Mouse (Mus musculus): ENCODE measurements at regions not wholly inside any gene's neighbourhood (a gene's known extent, or its start where the extent isn't known, plus 50 kb on each side); places are given as distances from the start of the nearest gene placed in this dataset.

DNA sequence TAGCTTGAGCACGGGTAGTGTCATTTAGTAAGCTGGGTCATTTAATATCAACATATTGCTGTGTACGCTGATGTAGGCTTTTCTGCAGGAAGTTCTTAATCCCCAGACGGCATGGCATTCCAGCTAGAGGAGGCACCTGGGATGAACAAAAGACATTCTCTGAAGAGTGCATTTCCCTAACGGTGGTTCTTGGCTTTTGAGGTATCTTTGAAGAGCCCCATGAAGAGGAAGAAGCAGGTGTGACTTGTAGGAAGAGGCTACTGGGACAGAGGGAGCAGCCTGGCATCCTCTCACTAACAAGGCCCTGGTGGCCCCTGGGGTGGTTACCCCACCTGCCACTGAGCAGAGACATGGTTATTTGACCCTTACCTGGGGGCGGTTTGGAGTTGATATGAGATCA is 457.7 kb downstream of the Rnf144b start:
- 74% methylated on average over 5 of the region's 5 CpGs for WGBS
- H3K4me2 ChIP-seq (ENCODE audit: low read depth, low read length), result no peak overlapping the region
- H3K27ac ChIP-seq (ENCODE audit: low read length), result no peak overlapping the region
- H3K27me3 ChIP-seq (ENCODE audit: control insufficient read depth, insufficient read depth, low read depth, low read length), result no peaks in the 10 kb centered on the region
- no peak for ATAC-seq (ENCODE audit: low read depth)
- no peak overlapping the region for H3K9ac ChIP-seq (ENCODE audit: low read length)
- no peaks in the 10 kb centered on the region for H3K36me3 ChIP-seq (ENCODE audit: control insufficient read depth, insufficient read depth, low read length)
- H3K4me1 ChIP-seq (replicated peaks; ENCODE audit: control insufficient read depth, insufficient read depth, low read length), result no peaks in the 10 kb centered on the region
- no peaks in the 10 kb centered on the region for H3K9me3 ChIP-seq (ENCODE audit: control insufficient read depth, low read length)
- H3K4me3 ChIP-seq (ENCODE audit: low read length), result no peak overlapping the region

GRCm38 (mm10) chr13:47585158-47585557 is 462.7 kb downstream of the Rnf144b start:
- H3K4me1 ChIP-seq (replicated peaks; ENCODE audit: control insufficient read depth, insufficient read depth, low read length), result no peaks in the 10 kb centered on the region

GRCm38 (mm10) chr13:47602646-47603045 is 480.2 kb downstream of the Rnf144b start:
- 48% methylated on average over 1 of the region's 1 CpGs for WGBS
- H3K4me2 ChIP-seq (ENCODE audit: low read depth, low read length), result no peak overlapping the region
- H3K27me3 ChIP-seq (ENCODE audit: control insufficient read depth, insufficient read depth, low read depth, low read length), result no peaks in the 10 kb centered on the region
- no peak overlapping the region for H3K4me3 ChIP-seq (ENCODE audit: low read length)
- ATAC-seq (ENCODE audit: low read depth), result no peak
- no peaks in the 10 kb centered on the region for H3K9me3 ChIP-seq (ENCODE audit: control insufficient read depth, low read length)
- H3K9ac ChIP-seq (ENCODE audit: low read length), result no peak overlapping the region
- no peaks in the 10 kb centered on the region for H3K36me3 ChIP-seq (ENCODE audit: control insufficient read depth, insufficient read depth, low read length)
- no peaks in the 10 kb centered on the region for H3K4me1 ChIP-seq (replicated peaks; ENCODE audit: control insufficient read depth, insufficient read depth, low read length)
- H3K27ac ChIP-seq (ENCODE audit: low read length), result no peak overlapping the region

More at GRCm38 (mm10) chr13:47585158-47585557, 462.7 kb downstream of the Rnf144b start:
- WGBS, result 60% methylated on average over 1 of the region's 1 CpGs
- Histone ChIP-seq H3K9me3 (ENCODE audit: control insufficient read depth, low read length) (no peaks in the 10 kb centered on the region), H3K27ac (ENCODE audit: low read length) (no peak overlapping the region), H3K9ac (ENCODE audit: low read length) (no peak overlapping the region), H3K27me3 (ENCODE audit: control insufficient read depth, insufficient read depth, low read depth, low read length) (no peaks in the 10 kb centered on the region), H3K36me3 (ENCODE audit: control insufficient read depth, insufficient read depth, low read length) (no peaks in the 10 kb centered on the region), H3K4me2 (ENCODE audit: low read depth, low read length) (no peak overlapping the region), H3K4me3 (ENCODE audit: low read length) (no peak overlapping the region)
- no peak for ATAC-seq (ENCODE audit: low read depth)

DNA sequence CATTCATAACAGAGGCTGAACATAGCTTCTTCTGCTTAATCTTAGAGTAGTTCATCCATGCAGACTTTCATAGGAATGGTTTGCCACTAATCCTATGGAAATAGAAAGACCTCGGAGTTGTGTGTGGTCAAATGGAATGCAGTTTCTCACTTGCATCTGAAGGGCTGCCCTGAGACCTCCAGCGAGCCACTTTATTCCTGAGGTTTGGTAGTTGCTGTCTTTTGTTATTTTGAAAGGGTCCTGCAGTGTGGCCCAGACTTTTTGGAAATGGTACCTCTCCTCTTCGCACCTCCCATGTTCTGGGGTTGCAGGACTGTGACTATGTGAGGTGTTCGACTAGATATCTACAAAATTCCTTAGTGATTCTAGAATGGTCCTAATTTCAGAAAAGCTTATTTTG is 489.0 kb downstream of the Rnf144b start:
- H3K9me3 ChIP-seq (ENCODE audit: control insufficient read depth, low read length), result no peaks in the 10 kb centered on the region
- H3K27me3 ChIP-seq (ENCODE audit: control insufficient read depth, insufficient read depth, low read depth, low read length), result no peaks in the 10 kb centered on the region
- no peak overlapping the region for H3K27ac ChIP-seq (ENCODE audit: low read length)
- H3K36me3 ChIP-seq (ENCODE audit: control insufficient read depth, insufficient read depth, low read length), result no peaks in the 10 kb centered on the region
- no peak for ATAC-seq (ENCODE audit: low read depth)
- no peak overlapping the region for H3K9ac ChIP-seq (ENCODE audit: low read length)
- H3K4me2 ChIP-seq (ENCODE audit: low read depth, low read length), result no peak overlapping the region
- no peaks in the 10 kb centered on the region for H3K4me1 ChIP-seq (replicated peaks; ENCODE audit: control insufficient read depth, insufficient read depth, low read length)
- no peak overlapping the region for H3K4me3 ChIP-seq (ENCODE audit: low read length)
- WGBS, result 85% methylated on average over 4 of the region's 4 CpGs

- no peaks in the 10 kb centered on the region for H3K27me3 ChIP-seq (ENCODE audit: control insufficient read depth, insufficient read depth, low read depth, low read length)
- H3K9me3 ChIP-seq (ENCODE audit: control insufficient read depth, low read length), result no peaks in the 10 kb centered on the region
- no peak for ATAC-seq (ENCODE audit: low read depth)
- no peak overlapping the region for H3K27ac ChIP-seq (ENCODE audit: low read length)
- no peaks in the 10 kb centered on the region for H3K36me3 ChIP-seq (ENCODE audit: control insufficient read depth, insufficient read depth, low read length)
- no peak overlapping the region for H3K9ac ChIP-seq (ENCODE audit: low read length)
- WGBS, result 57% methylated on average over 8 of the region's 8 CpGs
- H3K4me2 ChIP-seq (ENCODE audit: low read depth, low read length), result no peak overlapping the region
- H3K4me1 ChIP-seq (replicated peaks; ENCODE audit: control insufficient read depth, insufficient read depth, low read length), result no peaks in the 10 kb centered on the region
- H3K4me3 ChIP-seq (ENCODE audit: low read length), result no peak overlapping the region
These were observed 514.2 kb downstream of the Rnf144b start for GRCm38 (mm10) chr13:47636511-47637103.

GRCm38 (mm10) chr13:47642341-47642740 is 519.9 kb downstream of the Rnf144b start:
- Histone ChIP-seq H3K4me2 (ENCODE audit: low read depth, low read length) (no peak overlapping the region), H3K27me3 (ENCODE audit: control insufficient read depth, insufficient read depth, low read depth, low read length) (no peaks in the 10 kb centered on the region), H3K9ac (ENCODE audit: low read length) (no peak overlapping the region), H3K27ac (ENCODE audit: low read length) (no peak overlapping the region), H3K4me3 (ENCODE audit: low read length) (no peak overlapping the region), H3K9me3 (ENCODE audit: control insufficient read depth, low read length) (no peaks in the 10 kb centered on the region), H3K36me3 (ENCODE audit: control insufficient read depth, insufficient read depth, low read length) (no peaks in the 10 kb centered on the region), H3K4me1 (replicated peaks; ENCODE audit: control insufficient read depth, insufficient read depth, low read length) (no peaks in the 10 kb centered on the region)
- no peak for ATAC-seq (ENCODE audit: low read depth)
- WGBS, result 76% methylated on average over 10 of the region's 10 CpGs

DNA sequence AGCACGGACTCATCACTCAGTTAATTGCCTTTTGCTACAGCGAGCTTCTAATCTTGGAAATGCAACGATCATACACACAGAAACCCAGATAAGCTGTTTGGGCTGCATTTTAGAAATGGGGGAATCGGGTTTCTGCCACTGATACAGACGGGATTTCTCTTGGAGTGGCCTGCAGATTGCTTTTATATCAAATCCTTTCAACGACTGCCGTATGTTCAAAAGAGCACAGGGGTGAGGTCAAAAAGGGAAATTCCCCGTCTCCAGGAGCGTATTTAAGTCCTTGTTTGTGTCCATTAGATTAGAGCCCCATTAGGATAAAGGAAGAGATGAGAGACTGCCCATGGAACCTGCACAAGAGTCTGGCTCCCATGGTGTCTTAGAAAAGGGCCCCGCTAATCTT is 522.6 kb downstream of the Rnf144b start:
- Histone ChIP-seq H3K36me3 (ENCODE audit: control insufficient read depth, insufficient read depth, low read length) (no peaks in the 10 kb centered on the region), H3K4me3 (ENCODE audit: low read length) (no peak overlapping the region), H3K27me3 (ENCODE audit: control insufficient read depth, insufficient read depth, low read depth, low read length) (no peaks in the 10 kb centered on the region), H3K4me2 (ENCODE audit: low read depth, low read length) (0 out of 2 replicates have a peak overlapping the region, but pooled peaks have one; percentile 21), H3K4me1 (replicated peaks; ENCODE audit: control insufficient read depth, insufficient read depth, low read length) (peaks cover 5% of the 10 kb centered on the region; the same call in 1 of the 2 replicates), H3K9ac (ENCODE audit: low read length) (no peak overlapping the region), H3K9me3 (ENCODE audit: control insufficient read depth, low read length) (no peaks in the 10 kb centered on the region), H3K27ac (ENCODE audit: low read length) (no peak overlapping the region)
- WGBS, result 34% methylated on average over 10 of the region's 10 CpGs
- ATAC-seq (ENCODE audit: low read depth), result no peak

DNA sequence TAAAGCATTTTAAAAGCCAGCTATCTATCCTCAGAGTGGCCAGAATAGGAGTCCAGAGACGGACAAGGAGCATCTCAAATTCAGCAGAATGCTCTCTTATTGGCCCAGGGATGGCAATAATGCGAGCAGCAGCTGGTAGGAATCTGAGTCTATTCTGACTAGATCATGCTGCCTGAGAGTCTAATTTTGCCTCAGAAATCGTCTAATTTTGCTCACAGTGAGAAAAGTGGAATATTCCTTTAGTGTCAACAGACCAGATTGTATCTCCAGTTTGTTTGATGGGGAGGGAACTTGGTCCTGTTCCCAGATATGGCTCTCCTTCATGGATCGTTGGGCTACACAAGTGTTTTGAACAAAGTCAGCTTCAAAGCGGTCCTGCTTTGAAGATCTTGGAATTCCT is 525.2 kb downstream of the Rnf144b start:
- H3K36me3 ChIP-seq (ENCODE audit: control insufficient read depth, insufficient read depth, low read length), result no peaks in the 10 kb centered on the region
- WGBS, result 26% methylated on average over 5 of the region's 5 CpGs
- no peak overlapping the region for H3K4me3 ChIP-seq (ENCODE audit: low read length)
- H3K4me1 ChIP-seq (replicated peaks; ENCODE audit: control insufficient read depth, insufficient read depth, low read length), result peaks cover 5% of the 10 kb centered on the region; the same call in 1 of the 2 replicates
- H3K4me2 ChIP-seq (ENCODE audit: low read depth, low read length), result no peak overlapping the region
- H3K27ac ChIP-seq (ENCODE audit: low read length), result no peak overlapping the region
- no peaks in the 10 kb centered on the region for H3K27me3 ChIP-seq (ENCODE audit: control insufficient read depth, insufficient read depth, low read depth, low read length)
- no peaks in the 10 kb centered on the region for H3K9me3 ChIP-seq (ENCODE audit: control insufficient read depth, low read length)
- no peak overlapping the region for H3K9ac ChIP-seq (ENCODE audit: low read length)
- no peak for ATAC-seq (ENCODE audit: low read depth)

DNA sequence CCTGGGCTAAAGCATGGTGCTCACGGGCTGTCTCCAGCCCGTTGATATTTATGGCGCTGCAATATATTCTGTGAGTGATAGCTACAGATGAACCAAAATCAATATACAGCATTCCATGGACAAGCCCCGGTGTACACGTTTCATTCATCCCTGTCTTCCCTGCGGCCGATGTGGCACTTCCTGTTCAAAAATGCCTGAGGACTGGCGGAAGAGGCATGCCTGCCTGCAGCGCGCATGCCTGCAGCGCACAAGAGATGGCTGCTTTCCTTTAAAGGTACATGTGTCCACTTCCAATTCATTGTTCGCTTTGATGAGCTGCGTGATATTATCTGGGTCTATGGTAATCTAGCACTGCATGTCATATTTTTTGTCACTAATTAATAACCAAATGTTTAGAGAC is 527.6 kb downstream of the Rnf144b start:
- H3K9ac ChIP-seq (ENCODE audit: low read length), result no peak overlapping the region
- peaks cover 5% of the 10 kb centered on the region; the same call in 1 of the 2 replicates for H3K4me1 ChIP-seq (replicated peaks; ENCODE audit: control insufficient read depth, insufficient read depth, low read length)
- H3K27ac ChIP-seq (ENCODE audit: low read length), result no peak overlapping the region
- H3K4me2 ChIP-seq (ENCODE audit: low read depth, low read length), result peak overlapping the region; percentile 38
- no peaks in the 10 kb centered on the region for H3K9me3 ChIP-seq (ENCODE audit: control insufficient read depth, low read length)
- no peak for ATAC-seq (ENCODE audit: low read depth)
- 60% methylated on average over 13 of the region's 13 CpGs for WGBS
- H3K36me3 ChIP-seq (ENCODE audit: control insufficient read depth, insufficient read depth, low read length), result no peaks in the 10 kb centered on the region
- H3K4me3 ChIP-seq (ENCODE audit: low read length), result peak overlapping the region; percentile 23
- H3K27me3 ChIP-seq (ENCODE audit: control insufficient read depth, insufficient read depth, low read depth, low read length), result no peaks in the 10 kb centered on the region

GRCm38 (mm10) chr13:47666470-47666869 is 544.0 kb downstream of the Rnf144b start:
- Histone ChIP-seq H3K9me3 (ENCODE audit: control insufficient read depth, low read length) (no peaks in the 10 kb centered on the region), H3K27me3 (ENCODE audit: control insufficient read depth, insufficient read depth, low read depth, low read length) (no peaks in the 10 kb centered on the region), H3K4me1 (replicated peaks; ENCODE audit: control insufficient read depth, insufficient read depth, low read length) (peaks cover 7% of the 10 kb centered on the region; the same call in 1 of the 2 replicates), H3K4me3 (ENCODE audit: low read length) (no peak overlapping the region), H3K4me2 (ENCODE audit: low read depth, low read length) (no peak overlapping the region), H3K27ac (ENCODE audit: low read length) (no peak overlapping the region), H3K36me3 (ENCODE audit: control insufficient read depth, insufficient read depth, low read length) (no peaks in the 10 kb centered on the region), H3K9ac (ENCODE audit: low read length) (no peak overlapping the region)
- 62% methylated on average over 3 of the region's 3 CpGs for WGBS
- ATAC-seq (ENCODE audit: low read depth), result no peak

All from lung, embryonic 16.5 days (tissue).